In genomic region chr16:94544540-94545105, GRCm38 (mm10) we compare ENCODE assay signal across 11 mouse cellular contexts. TPM values are rescaled to one million over a fixed set of nuclear protein-coding genes. Genes with fewer than 3 reads are reported as not detected.
DNase-seq lines count a peak whose midpoint lies in the region; ATAC-seq and TF ChIP-seq lines count a peak whose summit lies in the region.
"Had no signal": no experiment of that assay in that cellular context is flagged by ENCODE, and none has a peak within 500 bp of the region (broad histone marks: within the 10 kb centered on the region; RNA-seq: fewer than 3 reads in every experiment).

No protein-coding gene starts in this region.

- no peaks in the 10 kb centered on the region for H3K27me3 ChIP-seq in lung, postnatal 0 days (replicated peaks; ENCODE audit: insufficient read depth, low read length)
- no peaks in the 10 kb centered on the region for H3K27me3 ChIP-seq in intestine, embryonic 14.5 days (replicated peaks; ENCODE audit: control insufficient read depth, insufficient read depth, low read length)
- H3K27me3 ChIP-seq in small intestine, adult 2 months (ENCODE audit: control insufficient read depth, insufficient read depth, low read length) = no peaks in the 10 kb centered on the region
- H3K27me3 ChIP-seq: embryonic facial prominence, embryonic 12.5 days had no signal

- H3K9me3 ChIP-seq in lung, postnatal 0 days (ENCODE audit: low read length) = no peaks in the 10 kb centered on the region
- H3K9me3 ChIP-seq in intestine, embryonic 14.5 days (ENCODE audit: control insufficient read depth, low read length) = no peaks in the 10 kb centered on the region
- H3K9me3 ChIP-seq: embryonic facial prominence, embryonic 12.5 days had no signal

- no peak for TF ChIP-seq POLR2A in lung, adult 2 months (IDR thresholded peaks at IDR 0.05; ENCODE audit: borderline replicate concordance, extremely low read depth, low read depth, low read length)
- no peak for TF ChIP-seq POLR2A in embryonic fibroblast, embryonic 13.5 days (IDR thresholded peaks at IDR 0.05; ENCODE audit: low read depth, low read length)
- no peak for TF ChIP-seq POLR2A in small intestine, adult 2 months (IDR thresholded peaks at IDR 0.05; ENCODE audit: low read depth, low read length)

- peak; percentile 61 for DNase-seq in lung, postnatal 0 days (ENCODE audit: low spot score)
- no peak for DNase-seq in lung, adult 2 months
- DNase-seq in intestine, embryonic 14.5 days (ENCODE audit: low spot score) = no peak
- no peak for DNase-seq in cerebellum, adult 8-10 months
- no peak for DNase-seq in urinary bladder, adult 2 months (ENCODE audit: low spot score)
- DNase-seq in kidney, postnatal 10 days = no peak
- DNase-seq: kidney, postnatal 14 days; lung, postnatal 36 days had no signal

- H3K4me3 ChIP-seq in lung, postnatal 0 days (ENCODE audit: low read depth, low read length) = no peak overlapping the region
- H3K4me3 ChIP-seq in lung, adult 2 months (replicated peaks; ENCODE audit: extremely low read depth, low read depth, low read length) = no peak overlapping the region
- H3K4me3 ChIP-seq in embryonic fibroblast, embryonic 13.5 days (ENCODE audit: insufficient read depth, low read length) = no peak overlapping the region
- no peak overlapping the region for H3K4me3 ChIP-seq in intestine, embryonic 14.5 days (ENCODE audit: low read depth, low read length)
- H3K4me3 ChIP-seq in small intestine, adult 2 months (ENCODE audit: low read depth, low read length) = no peak overlapping the region
- H3K4me3 ChIP-seq: embryonic facial prominence, embryonic 12.5 days had no signal

- 23% methylated on average over 11 of the region's 11 CpGs for WGBS in lung, postnatal 0 days
- WGBS in lung, adult 2 months = 22% methylated on average over 11 of the region's 11 CpGs
- 42% methylated on average over 11 of the region's 11 CpGs for WGBS in intestine, embryonic 14.5 days
- 28% methylated on average over 11 of the region's 11 CpGs for WGBS in small intestine, adult 2 months

- H3K9ac ChIP-seq in lung, postnatal 0 days (replicated peaks; ENCODE audit: low read depth) = no peak overlapping the region
- H3K9ac ChIP-seq in intestine, embryonic 14.5 days (ENCODE audit: low read length) = no peak overlapping the region
- H3K9ac ChIP-seq: embryonic facial prominence, embryonic 12.5 days had no signal

- peak; percentile 77 for ATAC-seq in lung, postnatal 0 days
- ATAC-seq in intestine, embryonic 14.5 days (replicated peaks; ENCODE audit: low FRiP score, low TSS enrichment, low read depth) = peak; percentile 26

- no peak overlapping the region for H3K4me2 ChIP-seq in lung, postnatal 0 days (replicated peaks; ENCODE audit: low read depth, low read length)
- H3K4me2 ChIP-seq in intestine, embryonic 14.5 days (ENCODE audit: low read length) = no peak overlapping the region
- H3K4me2 ChIP-seq: embryonic facial prominence, embryonic 12.5 days had no signal

- peak; percentile 61 for TF ChIP-seq EP300 in lung, postnatal 0 days (IDR thresholded peaks at IDR 0.05)

- H3K36me3 ChIP-seq in lung, postnatal 0 days (ENCODE audit: insufficient read depth, low read length) = no peaks in the 10 kb centered on the region
- no peaks in the 10 kb centered on the region for H3K36me3 ChIP-seq in intestine, embryonic 14.5 days (ENCODE audit: control insufficient read depth, insufficient read depth, low read length)
- no peaks in the 10 kb centered on the region for H3K36me3 ChIP-seq in small intestine, adult 2 months (ENCODE audit: control insufficient read depth, insufficient read depth, low read length)
- H3K36me3 ChIP-seq: embryonic facial prominence, embryonic 12.5 days had no signal

- no peaks in the 10 kb centered on the region for H3K4me1 ChIP-seq in lung, postnatal 0 days (ENCODE audit: insufficient read depth, low read depth, low read length)
- no peaks in the 10 kb centered on the region; the same call in 1 of the 2 replicates for H3K4me1 ChIP-seq in lung, adult 2 months (ENCODE audit: control insufficient read depth, insufficient read depth, low read length)
- peaks cover 2% of the 10 kb centered on the region for H3K4me1 ChIP-seq in embryonic fibroblast, embryonic 13.5 days (ENCODE audit: control insufficient read depth, insufficient read depth, low read length)
- H3K4me1 ChIP-seq in intestine, embryonic 14.5 days (replicated peaks; ENCODE audit: control insufficient read depth, insufficient read depth, low read length) = no peaks in the 10 kb centered on the region; the same call in 1 of the 2 replicates
- H3K4me1 ChIP-seq in small intestine, adult 2 months (ENCODE audit: control insufficient read depth, insufficient read depth, insufficient read length, low read length) = peaks cover 6% of the 10 kb centered on the region; the same call in 1 of the 2 replicates
- H3K4me1 ChIP-seq: embryonic facial prominence, embryonic 12.5 days had no signal

- peak overlapping the region; percentile 11; the same call in 1 of the 2 replicates for H3K27ac ChIP-seq in lung, postnatal 0 days (ENCODE audit: low read length)
- peak overlapping the region; percentile 50; the same call in 1 of the 2 replicates for H3K27ac ChIP-seq in embryonic fibroblast, embryonic 13.5 days (ENCODE audit: insufficient read depth, low read length)
- H3K27ac ChIP-seq in intestine, embryonic 14.5 days (ENCODE audit: low read depth) = no peak overlapping the region
- peak overlapping the region; percentile 44; the same call in 1 of the 2 replicates for H3K27ac ChIP-seq in small intestine, adult 2 months (ENCODE audit: insufficient read depth, low read depth, low read length)
- H3K27ac ChIP-seq: embryonic facial prominence, embryonic 12.5 days had no signal

- TF ChIP-seq CTCF in lung, postnatal 0 days (IDR thresholded peaks at IDR 0.05) = no peak
- no peak for TF ChIP-seq CTCF in lung, adult 2 months (IDR thresholded peaks at IDR 0.05; ENCODE audit: insufficient read depth, low read length)
- TF ChIP-seq CTCF in embryonic fibroblast, embryonic 13.5 days (IDR thresholded peaks at IDR 0.05; ENCODE audit: borderline replicate concordance, insufficient read depth, low read length) = no peak
- no peak for TF ChIP-seq CTCF in small intestine, adult 2 months (IDR thresholded peaks at IDR 0.05; ENCODE audit: extremely low read depth, insufficient read length, insufficient replicate concordance, low read depth, low read length)

RNA-seq across cellular contexts. Expression of gene Vps26c, which starts 18.0 kb away (rescaled TPM):
- polyA plus RNA-seq in lung, postnatal 0 days (2015; fragmentation: Nextera tagmentation; extraction: Ambion mirVana) = 46.6 and 47.5 TPM in 2 replicates
- polyA plus RNA-seq in lung, adult 2 months (2012; rRNA removed) = 25.8 and 40.7 TPM in 2 replicates
- polyA plus RNA-seq in embryonic fibroblast, embryonic 13.5 days (2011; ENCODE audit: insufficient read length, low read depth, missing spikeins) = 46.2 and 59.6 TPM in 2 replicates
- 52.5 and 57.6 TPM in 2 replicates for polyA plus RNA-seq in intestine, embryonic 14.5 days (2014; fragmentation: Nextera tagmentation; extraction: Ambion mirVana)
- 13.6 and 16.6 TPM in 2 replicates for polyA plus RNA-seq in small intestine, adult 2 months (2012; rRNA removed)
- 52.4 and 64.7 TPM in 2 replicates for polyA plus RNA-seq in urinary bladder, adult 2 months (2012; rRNA removed)

RNA-seq across cellular contexts. Expression of gene Dyrk1a, which starts 25.2 kb away (rescaled TPM):
- 7.7 and 8.0 TPM in 2 replicates for polyA plus RNA-seq in lung, postnatal 0 days (2015; fragmentation: Nextera tagmentation; extraction: Ambion mirVana)
- polyA plus RNA-seq in lung, adult 2 months (2012; rRNA removed) = 26.1 and 32.4 TPM in 2 replicates
- polyA plus RNA-seq in embryonic fibroblast, embryonic 13.5 days (2011; ENCODE audit: insufficient read length, low read depth, missing spikeins) = 46.2 and 50.5 TPM in 2 replicates
- polyA plus RNA-seq in intestine, embryonic 14.5 days (2014; fragmentation: Nextera tagmentation; extraction: Ambion mirVana) = 11.5 and 13.5 TPM in 2 replicates
- polyA plus RNA-seq in small intestine, adult 2 months (2012; rRNA removed) = 15.9 and 32.1 TPM in 2 replicates
- 25.4 and 31.6 TPM in 2 replicates for polyA plus RNA-seq in urinary bladder, adult 2 months (2012; rRNA removed)
